Mouse (Mus musculus) cortical plate, adult 2 months (tissue): ENCODE results near the gene Olfr1393. TPM values are rescaled to one million over a fixed set of nuclear protein-coding genes. Genes with fewer than 3 reads are reported as not detected.
A peak's percentile ranks its signal among the peaks of the same experiment; 100 is the strongest.

Source experiments
- H3K27ac ChIP-seq: fragments of 200-500 bp; 2 replicates; pipeline ENCODE4 v1.5.1; 2012; ENCODE audit warnings: low read length, control low read depth, inconsistent platforms; ENCODE audit not compliant: insufficient read depth
- H3K4me1 ChIP-seq: fragments of 200-500 bp; 2 replicates; pipeline ENCODE4 v1.6.1; 2011; ENCODE audit warnings: low read length; ENCODE audit not compliant: control insufficient read depth, insufficient read depth
- H3K4me3 ChIP-seq: fragments of 200-500 bp; 2 replicates; pipeline ENCODE4 v1.5.1; 2011; ENCODE audit warnings: mild to moderate bottlenecking, low read length, control low read depth; ENCODE audit not compliant: insufficient read depth
- CTCF ChIP-seq: fragments of 200-500 bp; IDR thresholded peaks from 2 replicates; pipeline ENCODE4 v1.5.1; 2011; ENCODE audit warnings: mild to moderate bottlenecking, control low read depth, low read length; ENCODE audit not compliant: insufficient read depth; ENCODE audit errors: extremely low read depth
- POLR2A ChIP-seq: fragments of 200-500 bp; IDR thresholded peaks from 2 replicates; pipeline ENCODE4 v1.6.1; 2011; ENCODE audit warnings: mild to moderate bottlenecking, low read length, control low read depth; ENCODE audit not compliant: insufficient read depth; ENCODE audit errors: extremely low read depth
- polyA plus RNA-seq: library from polyadenylated mRNA; depleted of rRNA; stranded (reverse); fragments of >200 nt; gene quantifications from 2 replicates; pipeline ENCODE4 v1.2.3, GENCODE M21; 2012

Gene Olfr1393
- polyA plus RNA-seq, 1 experiment = 0.73 TPM

GRCm38 (mm10) chr11:49250422-49251379, 27.4 kb upstream of the Olfr1393 start:
- Histone ChIP-seq H3K27ac (peak overlapping the region; percentile 62), H3K4me1 (peaks cover 15% of the 10 kb centered on the region), H3K4me3 (peak overlapping the region; percentile 45)
- TF ChIP-seq POLR2A (0 out of 2 replicates have a peak, but pooled peaks have one; percentile 21), CTCF (0 out of 2 replicates have a peak, but pooled peaks have one; percentile 19)

GRCm38 (mm10) chr11:49251380-49251761, 26.7 kb upstream of the Olfr1393 start:
- no peak for TF ChIP-seq POLR2A
- no peak for TF ChIP-seq CTCF
- H3K27ac ChIP-seq = no peak overlapping the region

GRCm38 (mm10) chr11:49252048-49252447, 26.1 kb upstream of the Olfr1393 start:
- TF ChIP-seq CTCF (no peak), POLR2A (no peak)
- no peak overlapping the region for H3K4me3 ChIP-seq
- no peak overlapping the region for H3K27ac ChIP-seq
- peaks cover 14% of the 10 kb centered on the region for H3K4me1 ChIP-seq

More at GRCm38 (mm10) chr11:49251380-49251761, 26.7 kb upstream of the Olfr1393 start:
- Histone ChIP-seq H3K4me1 (peaks cover 15% of the 10 kb centered on the region), H3K4me3 (no peak overlapping the region; the same call in 1 of the 2 replicates)

- H3K27ac ChIP-seq = no peak overlapping the region
- H3K4me3 ChIP-seq = no peak overlapping the region
- TF ChIP-seq CTCF = no peak
- peaks cover 12% of the 10 kb centered on the region for H3K4me1 ChIP-seq
Observed at GRCm38 (mm10) chr11:49253035-49253434, 25.1 kb upstream of the Olfr1393 start.

GRCm38 (mm10) chr11:49259296-49259695, 18.8 kb upstream of the Olfr1393 start:
- no peak overlapping the region for H3K4me3 ChIP-seq
- no peak overlapping the region for H3K27ac ChIP-seq
- H3K4me1 ChIP-seq = no peaks in the 10 kb centered on the region
- no peak for TF ChIP-seq POLR2A
- TF ChIP-seq CTCF = no peak

- TF ChIP-seq CTCF = no peak
- TF ChIP-seq POLR2A = no peak
- Histone ChIP-seq H3K27ac (no peak overlapping the region), H3K4me3 (no peak overlapping the region), H3K4me1 (no peaks in the 10 kb centered on the region)
Observed at GRCm38 (mm10) chr11:49259829-49260228, 18.3 kb upstream of the Olfr1393 start.

- H3K4me3 ChIP-seq = no peak overlapping the region
- H3K27ac ChIP-seq = no peak overlapping the region
- no peak for TF ChIP-seq POLR2A
- no peak for TF ChIP-seq CTCF
- H3K4me1 ChIP-seq = no peaks in the 10 kb centered on the region
Observed at GRCm38 (mm10) chr11:49260598-49261312, 17.3 kb upstream of the Olfr1393 start.

- TF ChIP-seq POLR2A = no peak
- no peak for TF ChIP-seq CTCF
- Histone ChIP-seq H3K27ac (no peak overlapping the region), H3K4me1 (no peaks in the 10 kb centered on the region), H3K4me3 (no peak overlapping the region)
Observed at GRCm38 (mm10) chr11:49261313-49261855, 16.7 kb upstream of the Olfr1393 start.

GRCm38 (mm10) chr11:49262286-49262685, 15.8 kb upstream of the Olfr1393 start:
- Histone ChIP-seq H3K27ac (no peak overlapping the region), H3K4me1 (no peaks in the 10 kb centered on the region), H3K4me3 (no peak overlapping the region)
- no peak for TF ChIP-seq CTCF
- TF ChIP-seq POLR2A = no peak
